Mouse (Mus musculus) stomach, embryonic 14.5 days (tissue): ENCODE data around the gene Krtap6-5. TPM values are rescaled to one million over a fixed set of nuclear protein-coding genes. Genes with fewer than 3 reads are reported as not detected.

ENCODE experiments used
- polyA plus RNA-seq: library from polyadenylated mRNA; unstranded; fragments of >200 nt; fragmentation: Nextera tagmentation; extraction: Ambion mirVana; gene quantifications from 2 replicates; pipeline ENCODE4 v1.2.1, GENCODE M21; 2014

Gene Krtap6-5
- polyA plus RNA-seq, 1 experiment from 2014 or later: not detected

Other genes starting within 250 kb of the Krtap6-5 start
- gene Gm20741, start 235.7 kb downstream of the Krtap6-5 start, polyA plus RNA-seq: not detected in 2 replicates
- gene Krtap15, start 227.7 kb downstream of the Krtap6-5 start, polyA plus RNA-seq: not detected in 2 replicates
- not detected in 2 replicates for gene Krtap14, start 221.7 kb downstream of the Krtap6-5 start, polyA plus RNA-seq
- not detected in 2 replicates for gene Krtap19-1, start 178.5 kb downstream of the Krtap6-5 start, polyA plus RNA-seq
- not detected in 2 replicates for gene Krtap19-2, start 173.6 kb downstream of the Krtap6-5 start, polyA plus RNA-seq
- not detected in 2 replicates for gene Krtap19-3, start 169.8 kb downstream of the Krtap6-5 start, polyA plus RNA-seq
- gene Krtap19-4, start 162.8 kb downstream of the Krtap6-5 start, polyA plus RNA-seq: not detected in 2 replicates
- not detected in 2 replicates for gene Krtap19-5, start 151.4 kb downstream of the Krtap6-5 start, polyA plus RNA-seq
- gene Krtap19-9b, start 115.6 kb downstream of the Krtap6-5 start, polyA plus RNA-seq: not detected in 2 replicates
- not detected in 2 replicates for gene Krtap16-3, start 85.0 kb downstream of the Krtap6-5 start, polyA plus RNA-seq
- gene Krtap22-2, start 37.1 kb downstream of the Krtap6-5 start, polyA plus RNA-seq: not detected in 2 replicates
- gene Gm10229, start 32.6 kb downstream of the Krtap6-5 start, polyA plus RNA-seq: not detected in 2 replicates
- gene Krtap6-1, start 16.2 kb downstream of the Krtap6-5 start, polyA plus RNA-seq: not detected in 2 replicates
- gene Gm10228, start 6.4 kb downstream of the Krtap6-5 start, polyA plus RNA-seq: not detected in 2 replicates
- not detected in 2 replicates for gene 1110025L11Rik, start 16.1 kb upstream of the Krtap6-5 start, polyA plus RNA-seq
- gene Krtap6-3, start 36.1 kb upstream of the Krtap6-5 start, polyA plus RNA-seq: not detected in 2 replicates
- gene Gm6358, start 93.0 kb upstream of the Krtap6-5 start, polyA plus RNA-seq: not detected in 2 replicates
- gene Gm10061, start 103.2 kb upstream of the Krtap6-5 start, polyA plus RNA-seq: not detected in 2 replicates
- gene Gm9789, start 110.1 kb upstream of the Krtap6-5 start, polyA plus RNA-seq: not detected in 2 replicates
- gene Gm7735, start 121.6 kb upstream of the Krtap6-5 start, polyA plus RNA-seq: not detected in 2 replicates
- not detected in 2 replicates for gene 1110057P08Rik, start 126.9 kb upstream of the Krtap6-5 start, polyA plus RNA-seq
- gene Krtap20-2, start 158.0 kb upstream of the Krtap6-5 start, polyA plus RNA-seq: not detected in 2 replicates